Mouse (Mus musculus): ENCODE data around the gene Unk. TPM values are rescaled to one million over a fixed set of nuclear protein-coding genes. Genes with fewer than 3 reads are reported as not detected.
A peak's percentile ranks its signal among the peaks of the same experiment; 100 is the strongest.

The Unk gene
- polyA plus RNA-seq, 1 experiment from 2014 or later = 7.4 TPM

DNA sequence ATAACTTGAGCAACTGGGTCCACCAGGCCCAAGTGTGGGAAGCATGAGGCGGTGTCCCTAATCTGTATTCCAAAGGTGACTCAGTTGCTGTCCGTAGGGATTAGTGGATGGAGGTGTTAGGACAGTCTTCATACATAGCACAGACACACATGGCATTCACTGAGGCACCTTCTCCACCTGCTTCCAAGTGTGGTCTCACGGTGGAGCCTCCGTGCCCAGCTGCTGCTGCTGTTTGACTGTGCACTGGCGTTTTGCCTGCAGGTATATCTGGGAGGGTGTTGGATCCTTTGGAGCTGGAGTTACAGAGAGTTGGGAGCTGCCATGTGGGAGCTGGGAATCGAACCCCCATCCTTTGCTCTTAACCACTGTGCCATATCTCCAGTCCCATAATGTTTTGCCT is 4.5 kb downstream of the Unk start:
- WGBS = 87% methylated on average over 6 of the region's 6 CpGs
- H3K27me3 ChIP-seq (replicated peaks; ENCODE audit: control insufficient read depth, insufficient read depth, low read length) = no peaks in the 10 kb centered on the region
- no peaks in the 10 kb centered on the region for H3K9me3 ChIP-seq (ENCODE audit: control insufficient read depth)

DNA sequence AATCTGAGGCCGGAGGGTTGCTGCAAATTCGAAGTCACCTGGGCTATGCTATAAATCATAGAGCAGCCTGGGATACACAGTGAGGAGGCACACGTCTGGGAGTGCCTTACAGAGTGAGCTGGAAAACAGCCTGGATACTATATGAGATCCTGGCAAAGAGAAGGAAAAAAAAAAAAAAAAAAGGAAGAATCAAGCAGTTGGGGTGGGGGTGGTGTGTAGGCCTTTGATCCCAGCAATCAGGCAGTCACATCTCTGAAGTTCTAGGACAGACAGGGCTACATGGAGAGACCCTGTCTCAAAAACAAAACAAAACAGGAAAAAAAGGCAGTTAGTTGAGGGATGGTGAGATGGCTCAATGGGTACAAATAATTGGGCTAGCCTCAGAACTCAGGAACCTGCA is 6.5 kb downstream of the Unk start:
- H3K4me3 ChIP-seq (ENCODE audit: low read depth, low read length) = no peak overlapping the region
- ATAC-seq = no peak
- TF ChIP-seq CTCF (IDR thresholded peaks at IDR 0.05; ENCODE audit: low read depth) = no peak
- no peak overlapping the region for H3K9ac ChIP-seq (ENCODE audit: low read depth, low read length)
- no peaks in the 10 kb centered on the region for H3K9me3 ChIP-seq (ENCODE audit: control insufficient read depth)
- H3K36me3 ChIP-seq (ENCODE audit: control insufficient read depth, insufficient read depth) = peaks cover 12% of the 10 kb centered on the region
- H3K4me2 ChIP-seq (replicated peaks; ENCODE audit: low read depth) = no peak overlapping the region
- no peaks in the 10 kb centered on the region for H3K4me1 ChIP-seq (replicated peaks; ENCODE audit: control insufficient read depth, insufficient read depth, low read length)
- H3K27me3 ChIP-seq (replicated peaks; ENCODE audit: control insufficient read depth, insufficient read depth, low read length) = no peaks in the 10 kb centered on the region
- WGBS = 82% methylated on average over 3 of the region's 3 CpGs
- no peak overlapping the region for H3K27ac ChIP-seq (ENCODE audit: low read depth, low read length)

More for the DNA sequence above, 4.5 kb downstream of the Unk start:
- Histone ChIP-seq H3K4me1 (replicated peaks; ENCODE audit: control insufficient read depth, insufficient read depth, low read length) (no peaks in the 10 kb centered on the region; the same call in 1 of the 2 replicates), H3K27ac (ENCODE audit: low read depth, low read length) (no peak overlapping the region), H3K9ac (ENCODE audit: low read depth, low read length) (no peak overlapping the region), H3K4me3 (ENCODE audit: low read depth, low read length) (no peak overlapping the region), H3K4me2 (replicated peaks; ENCODE audit: low read depth) (no peak overlapping the region), H3K36me3 (ENCODE audit: control insufficient read depth, insufficient read depth) (peaks cover 8% of the 10 kb centered on the region; the same call in 1 of the 2 replicates)
- no peak for TF ChIP-seq CTCF (IDR thresholded peaks at IDR 0.05; ENCODE audit: low read depth)
- no peak for ATAC-seq

DNA sequence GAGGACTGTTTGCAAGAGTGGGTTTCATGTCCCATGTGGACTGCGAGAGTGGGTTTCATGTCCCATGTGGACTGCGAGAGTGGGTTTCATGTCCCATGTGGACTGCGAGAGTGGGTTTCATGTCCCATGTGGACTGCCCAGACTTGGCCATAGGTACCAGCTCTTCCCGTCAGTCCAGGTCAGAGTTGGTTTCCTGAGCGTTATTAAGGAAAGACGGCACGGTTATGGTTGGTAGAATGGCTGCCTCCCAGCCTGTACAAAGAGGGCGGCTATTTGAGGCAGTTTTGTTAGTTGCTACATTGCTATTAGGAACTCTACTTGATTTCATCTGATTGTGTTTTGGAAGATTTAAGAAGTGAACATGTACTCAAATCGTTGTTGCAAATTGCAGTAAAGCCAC is 7.7 kb downstream of the Unk start:
- no peaks in the 10 kb centered on the region for H3K4me1 ChIP-seq (replicated peaks; ENCODE audit: control insufficient read depth, insufficient read depth, low read length)
- ATAC-seq = no peak
- peaks cover 16% of the 10 kb centered on the region for H3K36me3 ChIP-seq (ENCODE audit: control insufficient read depth, insufficient read depth)
- no peaks in the 10 kb centered on the region for H3K9me3 ChIP-seq (ENCODE audit: control insufficient read depth)
- H3K9ac ChIP-seq (ENCODE audit: low read depth, low read length) = no peak overlapping the region
- H3K4me2 ChIP-seq (replicated peaks; ENCODE audit: low read depth) = no peak overlapping the region
- no peak overlapping the region for H3K4me3 ChIP-seq (ENCODE audit: low read depth, low read length)
- no peaks in the 10 kb centered on the region for H3K27me3 ChIP-seq (replicated peaks; ENCODE audit: control insufficient read depth, insufficient read depth, low read length)
- no peak for TF ChIP-seq CTCF (IDR thresholded peaks at IDR 0.05; ENCODE audit: low read depth)
- no peak overlapping the region for H3K27ac ChIP-seq (ENCODE audit: low read depth, low read length)
- WGBS = 93% methylated on average over 9 of the region's 9 CpGs

DNA sequence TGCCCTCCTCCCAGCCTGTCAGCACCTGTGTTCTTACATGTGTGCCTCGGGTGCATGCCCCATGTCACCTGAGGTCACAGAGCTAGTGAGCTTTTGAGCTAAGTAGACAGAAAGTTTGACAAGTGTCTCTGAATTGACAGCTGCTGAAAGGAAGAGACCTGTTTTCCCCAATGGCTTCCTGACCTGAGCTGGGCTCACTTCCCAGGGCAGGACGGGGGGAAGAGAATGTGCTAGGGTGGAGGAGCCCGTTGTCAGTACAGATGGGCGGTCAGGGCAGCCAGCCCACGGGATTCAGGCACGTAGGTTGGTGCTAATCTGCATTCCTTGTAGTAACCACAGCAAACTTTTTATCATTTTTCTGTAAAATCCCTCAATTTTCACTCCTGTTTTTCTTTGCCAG is 10.5 kb downstream of the Unk start:
- Histone ChIP-seq H3K36me3 (ENCODE audit: control insufficient read depth, insufficient read depth) (peaks cover 16% of the 10 kb centered on the region), H3K4me3 (ENCODE audit: low read depth, low read length) (no peak overlapping the region), H3K9ac (ENCODE audit: low read depth, low read length) (no peak overlapping the region), H3K4me2 (replicated peaks; ENCODE audit: low read depth) (no peak overlapping the region), H3K9me3 (ENCODE audit: control insufficient read depth) (no peaks in the 10 kb centered on the region), H3K4me1 (replicated peaks; ENCODE audit: control insufficient read depth, insufficient read depth, low read length) (no peaks in the 10 kb centered on the region), H3K27me3 (replicated peaks; ENCODE audit: control insufficient read depth, insufficient read depth, low read length) (no peaks in the 10 kb centered on the region), H3K27ac (ENCODE audit: low read depth, low read length) (no peak overlapping the region)
- no peak for ATAC-seq
- 89% methylated on average over 6 of the region's 6 CpGs for WGBS
- no peak for TF ChIP-seq CTCF (IDR thresholded peaks at IDR 0.05; ENCODE audit: low read depth)

DNA sequence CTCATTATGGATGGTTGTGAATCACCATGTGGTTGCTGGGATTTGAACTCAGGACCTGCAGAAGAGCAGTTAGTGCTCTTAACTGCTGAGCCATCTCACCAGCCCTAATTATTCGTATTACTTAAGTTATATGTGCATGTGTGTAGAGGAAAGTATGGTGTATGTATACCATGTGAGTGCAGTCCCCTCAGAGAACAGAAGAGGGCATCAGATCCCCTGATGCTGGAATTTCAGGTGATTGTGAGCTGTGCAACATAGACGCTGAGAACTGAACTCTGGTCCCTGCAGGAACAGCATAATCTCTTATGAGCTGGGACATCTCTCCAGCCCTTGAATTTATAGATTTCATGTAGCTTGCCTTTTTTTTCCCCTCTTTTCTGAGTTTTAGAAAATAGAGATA is 11.7 kb downstream of the Unk start:
- no peak overlapping the region for H3K27ac ChIP-seq (ENCODE audit: low read depth, low read length)
- no peaks in the 10 kb centered on the region for H3K27me3 ChIP-seq (replicated peaks; ENCODE audit: control insufficient read depth, insufficient read depth, low read length)
- 97% methylated on average over 2 of the region's 2 CpGs for WGBS
- H3K36me3 ChIP-seq (ENCODE audit: control insufficient read depth, insufficient read depth) = peaks cover 21% of the 10 kb centered on the region
- H3K4me2 ChIP-seq (replicated peaks; ENCODE audit: low read depth) = no peak overlapping the region
- H3K4me1 ChIP-seq (replicated peaks; ENCODE audit: control insufficient read depth, insufficient read depth, low read length) = no peaks in the 10 kb centered on the region
- H3K4me3 ChIP-seq (ENCODE audit: low read depth, low read length) = no peak overlapping the region
- no peaks in the 10 kb centered on the region for H3K9me3 ChIP-seq (ENCODE audit: control insufficient read depth)
- ATAC-seq = no peak
- peak; percentile 26; the same call in 1 of the 2 replicates for TF ChIP-seq CTCF (IDR thresholded peaks at IDR 0.05; ENCODE audit: low read depth)
- H3K9ac ChIP-seq (ENCODE audit: low read depth, low read length) = no peak overlapping the region

DNA sequence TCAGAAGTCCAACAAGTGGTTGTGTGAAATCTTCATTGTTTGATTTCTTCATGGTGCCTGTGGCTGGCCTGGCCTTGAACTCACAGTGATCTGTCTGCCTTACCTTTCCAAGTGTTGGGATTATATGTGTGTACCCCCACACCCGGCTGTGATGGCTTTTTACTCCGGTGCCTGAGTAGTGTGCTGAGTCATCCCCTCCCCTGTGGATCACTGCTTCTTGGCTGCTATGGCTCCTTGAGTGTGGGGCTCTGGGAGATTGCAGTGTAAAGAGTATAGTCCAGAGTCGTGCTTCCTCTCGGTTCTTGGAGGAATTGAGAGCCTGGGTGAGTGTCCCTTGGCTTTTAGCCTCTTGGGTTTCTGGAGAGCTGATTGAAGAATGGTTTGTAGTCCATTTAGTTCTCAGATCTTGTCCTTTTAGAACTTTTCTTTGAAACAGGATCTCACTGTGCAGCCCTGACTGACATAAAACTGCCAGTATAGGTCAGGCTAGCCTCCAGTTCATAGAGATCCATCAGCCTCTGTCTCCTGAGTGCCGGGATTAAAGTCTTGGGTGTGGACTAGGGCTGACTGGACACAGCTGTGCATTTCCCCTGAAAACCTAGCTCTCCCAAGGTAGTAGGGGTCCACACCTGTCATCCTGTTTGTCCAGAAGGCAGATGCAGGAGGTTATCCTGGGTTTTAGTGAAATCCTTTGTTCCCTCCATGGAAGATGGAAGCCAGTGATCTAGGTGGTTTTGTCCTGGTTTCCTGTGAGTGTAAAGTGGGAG is 12.4 kb downstream of the Unk start:
- no peak for ATAC-seq
- 78% methylated on average over 5 of the region's 5 CpGs for WGBS
- no peaks in the 10 kb centered on the region for H3K27me3 ChIP-seq (replicated peaks; ENCODE audit: control insufficient read depth, insufficient read depth, low read length)

More for the DNA sequence above, 12.4 kb downstream of the Unk start:
- Histone ChIP-seq H3K4me1 (replicated peaks; ENCODE audit: control insufficient read depth, insufficient read depth, low read length) (no peaks in the 10 kb centered on the region), H3K4me2 (replicated peaks; ENCODE audit: low read depth) (no peak overlapping the region), H3K4me3 (ENCODE audit: low read depth, low read length) (no peak overlapping the region), H3K27ac (ENCODE audit: low read depth, low read length) (0 out of 2 replicates have a peak overlapping the region, but pooled peaks have one; percentile 35), H3K36me3 (ENCODE audit: control insufficient read depth, insufficient read depth) (peaks cover 25% of the 10 kb centered on the region), H3K9ac (ENCODE audit: low read depth, low read length) (no peak overlapping the region), H3K9me3 (ENCODE audit: control insufficient read depth) (no peaks in the 10 kb centered on the region)
- no peak for TF ChIP-seq CTCF (IDR thresholded peaks at IDR 0.05; ENCODE audit: low read depth)
